Mouse (Mus musculus) heart, postnatal 36 days (tissue): ENCODE measurements at regions not wholly inside any gene's neighbourhood (a gene's known extent, or its start where the extent isn't known, plus 50 kb on each side); places are given as distances from the start of the nearest gene placed in this dataset.

Source experiments
- DNase-seq, 2 experiments: peaks; one replicate each; pipeline ENCODE4 v3.0.0; 2021 to 2022
- intact Hi-C: fragments of 180-260 bp; cut with DNase I; formaldehyde crosslinking; loops from one replicate; pipeline ENCODE4 v1.15.1; 2025

DNA sequence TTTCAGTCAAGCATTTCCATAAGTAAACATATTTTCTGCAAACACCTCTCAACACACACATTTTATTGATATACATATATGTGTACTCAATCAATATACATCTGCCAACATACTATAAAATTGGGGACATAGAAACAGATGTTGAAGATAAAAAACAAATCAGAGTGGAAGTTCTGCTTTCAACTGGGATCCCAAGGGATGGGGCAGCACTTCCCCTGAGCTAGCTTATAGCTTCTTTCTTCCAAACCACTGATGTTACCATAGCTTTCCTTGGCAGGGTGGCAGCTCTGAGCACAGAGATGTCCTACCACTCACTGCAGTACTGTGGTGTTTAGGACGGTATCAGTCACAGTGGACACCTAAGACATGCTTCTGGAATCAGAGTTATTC is 75.4 kb upstream of the Lnx1 start:
- intact Hi-C loops, result no loop called here

DNA sequence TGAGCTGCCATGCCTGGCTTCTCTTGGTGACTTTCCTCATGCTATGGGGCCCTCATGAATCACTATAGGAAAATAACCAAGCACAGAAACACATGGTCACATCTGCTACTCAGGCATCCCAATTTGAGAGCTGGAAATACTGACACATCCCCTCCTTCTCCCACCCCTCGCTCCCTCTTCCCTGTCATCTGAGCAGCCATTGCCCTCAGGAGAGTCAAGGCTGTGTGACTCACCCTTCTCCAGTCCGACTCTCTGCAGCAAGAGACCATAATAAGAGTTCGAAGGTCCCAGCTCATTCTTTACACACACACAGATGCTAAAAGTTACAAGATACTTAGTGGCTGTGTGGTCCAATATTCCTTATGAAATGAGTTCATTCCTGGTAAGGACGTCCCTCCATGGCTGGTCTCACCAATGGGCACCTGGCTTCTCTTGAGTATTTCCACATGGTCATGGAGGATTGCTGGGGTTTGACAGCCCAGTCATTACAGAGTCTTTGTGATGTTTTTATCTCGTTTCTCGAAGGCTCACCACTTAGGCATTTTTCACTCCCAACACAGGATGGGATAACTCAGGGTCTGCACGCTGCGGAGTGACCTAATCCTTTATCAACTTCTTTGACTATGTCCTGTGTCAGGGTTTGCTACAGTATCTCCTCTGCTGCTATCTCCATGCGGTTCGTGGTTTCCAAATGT is 74.8 kb upstream of the Lnx1 start:
- intact Hi-C loops, result no loop called here

More for the DNA sequence above, 75.4 kb upstream of the Lnx1 start:
- DNase-seq, result no peak

DNA sequence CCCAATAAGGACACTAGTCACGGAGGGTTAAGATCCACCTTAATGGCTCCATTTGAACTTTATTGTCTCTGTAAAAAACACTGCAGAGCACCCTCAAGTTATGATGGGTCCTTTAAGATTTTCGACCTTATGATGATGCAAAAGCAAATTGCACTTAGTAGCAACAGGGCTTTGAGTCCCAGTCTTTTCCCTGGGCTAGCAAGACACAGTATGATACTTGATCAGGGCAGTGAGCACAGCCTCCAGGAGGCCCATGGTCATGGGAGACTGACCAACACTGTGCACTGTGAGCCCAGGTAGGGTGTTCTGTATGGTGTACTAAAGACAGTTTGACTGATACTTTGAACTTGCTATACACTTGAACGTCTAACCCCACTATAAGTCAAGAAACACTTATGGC is 73.4 kb upstream of the Lnx1 start:
- no peak for DNase-seq
- intact Hi-C loops, result no loop called here

More for the DNA sequence above, 74.8 kb upstream of the Lnx1 start:
- no peak for DNase-seq

DNA sequence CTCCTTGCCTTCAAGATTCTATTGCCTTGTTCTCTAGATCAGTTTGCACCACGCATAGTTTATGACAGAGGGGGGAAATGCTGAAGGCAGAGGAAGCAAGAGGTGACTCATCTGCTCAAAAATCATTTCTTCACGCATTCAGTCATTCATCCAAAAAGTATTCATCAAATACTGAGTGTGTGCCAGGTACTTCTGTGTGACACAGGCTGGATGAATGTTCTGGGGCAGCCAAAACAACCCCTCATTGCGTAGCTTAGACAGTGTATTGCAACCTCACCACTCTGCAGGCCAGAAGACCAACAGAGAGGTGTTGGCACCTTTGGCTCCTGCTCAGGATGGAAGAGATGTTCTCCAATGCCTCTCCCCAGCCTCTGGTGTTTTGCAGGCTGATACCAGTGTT is 72.9 kb upstream of the Lnx1 start:
- intact Hi-C loops, result no loop called here
- no peak for DNase-seq

DNA sequence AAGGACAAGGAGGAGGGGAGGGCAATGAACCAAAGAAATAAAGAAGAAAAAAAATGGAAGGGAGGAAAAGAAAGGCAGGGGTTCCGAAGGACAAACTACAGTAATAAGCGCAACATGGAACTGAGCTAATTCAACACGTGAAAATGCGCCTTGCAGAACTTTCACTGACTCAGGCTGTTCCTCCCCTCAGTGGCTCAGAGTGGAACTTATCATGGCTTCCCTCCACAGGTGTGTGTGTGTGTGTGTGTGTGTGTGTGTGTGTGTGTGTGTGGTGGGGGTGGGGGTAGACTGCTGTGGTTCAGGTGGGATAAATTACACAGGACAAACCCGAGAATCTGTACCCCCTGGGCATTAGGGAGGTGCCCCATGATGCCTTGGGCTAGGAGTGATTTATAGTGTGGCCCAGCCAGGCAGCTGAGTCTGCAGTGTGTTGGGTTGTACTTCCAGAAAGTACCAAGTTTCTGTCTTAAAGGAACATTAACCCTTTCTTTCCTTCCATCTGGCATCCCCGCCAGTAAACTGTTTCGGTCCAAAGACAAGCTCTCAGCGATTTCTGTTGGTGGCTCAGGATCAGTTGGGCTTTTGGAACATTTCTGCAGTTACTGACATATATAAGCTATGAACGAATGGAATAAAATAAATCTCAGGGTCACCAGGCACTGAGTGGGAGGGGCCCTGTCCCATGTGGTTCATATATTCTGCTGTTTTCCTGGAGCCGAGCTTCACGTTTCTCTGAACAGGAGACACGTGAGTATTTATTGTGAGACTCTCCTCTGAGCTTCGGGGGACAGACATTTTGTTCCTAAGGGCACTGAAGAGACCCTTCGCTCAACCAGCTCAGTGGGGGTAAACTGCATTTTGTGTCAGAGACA is 71.1 kb upstream of the Lnx1 start:
- intact Hi-C loops, result no loop called here
- no peak for DNase-seq

DNA sequence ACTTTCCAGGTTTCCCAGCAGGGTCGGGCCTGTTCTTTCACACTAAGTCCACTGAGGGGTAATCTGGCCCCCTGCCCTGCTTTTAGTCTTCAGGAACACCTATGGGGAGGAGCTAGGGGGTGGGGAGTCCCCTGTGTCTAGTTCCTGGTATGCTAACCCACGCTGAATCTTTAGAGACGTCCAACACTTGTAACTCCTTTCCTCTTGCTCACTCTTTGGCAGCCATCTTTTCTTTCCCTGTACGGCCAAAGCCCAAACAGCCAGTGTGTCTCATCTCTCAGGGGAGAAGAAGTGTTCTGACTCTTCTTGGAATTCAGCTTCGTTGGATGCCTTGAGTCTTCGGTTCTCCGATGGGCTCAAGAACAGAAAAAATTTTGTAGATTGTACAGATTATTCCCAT is 68.4 kb upstream of the Lnx1 start:
- DNase-seq, result peak in 1 of 2 experiments; percentile 30
- intact Hi-C loops, result no loop called here

DNA sequence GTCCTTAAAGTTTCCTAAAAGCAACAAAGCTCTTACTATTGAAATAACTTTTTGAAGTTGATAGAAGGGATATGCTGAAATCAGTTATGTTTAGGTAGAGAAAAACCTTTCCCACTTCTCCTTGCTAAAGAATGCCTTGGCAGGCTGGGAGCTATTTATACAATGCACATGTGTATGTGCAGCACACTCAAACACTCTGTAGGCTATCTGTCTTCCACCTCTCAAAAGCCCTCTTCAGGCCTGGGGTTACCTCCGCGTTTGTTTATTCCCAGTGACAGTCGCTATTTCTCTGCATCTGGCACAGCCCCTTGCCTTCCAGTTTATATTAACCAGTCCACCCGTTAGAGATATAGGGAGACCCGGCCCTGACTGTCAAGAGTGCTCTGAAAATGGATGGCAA is 66.3 kb upstream of the Lnx1 start:
- intact Hi-C loops, result no loop called here
- DNase-seq, result no peak

DNA sequence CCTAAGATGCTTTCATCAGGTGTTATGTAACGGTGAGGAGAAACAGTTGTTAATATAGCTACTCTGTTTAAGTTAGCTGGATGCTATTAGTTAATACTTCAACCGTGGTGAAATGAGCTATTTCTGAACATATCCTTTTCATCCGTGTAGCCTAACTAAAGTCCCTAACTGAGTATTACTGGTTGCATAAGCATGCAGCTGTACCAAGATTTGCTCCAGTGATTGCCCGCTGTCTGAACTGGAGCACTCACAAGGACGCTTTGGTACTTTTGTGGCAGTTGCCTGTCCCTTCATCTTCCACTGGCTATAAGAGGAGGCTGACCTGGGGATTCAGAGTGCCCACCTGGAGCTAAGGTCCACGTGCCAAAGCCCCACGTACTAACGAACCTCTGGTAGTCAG is 65.3 kb upstream of the Lnx1 start:
- intact Hi-C loops, result no loop called here
- no peak for DNase-seq

DNA sequence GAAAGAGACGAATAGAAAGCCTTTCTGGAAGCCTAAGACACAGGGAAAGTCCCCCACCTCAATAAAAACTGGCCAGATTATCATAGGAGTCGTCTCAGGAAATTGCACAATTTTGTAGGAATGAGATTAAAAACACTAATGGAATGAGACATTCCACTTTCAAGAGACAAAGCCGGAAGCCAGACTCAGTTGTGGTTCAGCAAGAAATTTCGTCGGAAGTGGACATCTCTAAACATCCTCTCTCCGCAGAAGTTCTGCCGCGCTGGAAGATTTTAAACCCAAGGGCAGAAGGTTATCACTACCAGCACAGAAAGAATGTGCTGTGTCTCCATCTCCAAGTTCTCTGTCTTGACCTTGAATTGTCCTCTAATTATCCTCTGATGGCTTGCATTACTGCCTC is 63.5 kb upstream of the Lnx1 start:
- no peak for DNase-seq
- intact Hi-C loops, result no loop called here

DNA sequence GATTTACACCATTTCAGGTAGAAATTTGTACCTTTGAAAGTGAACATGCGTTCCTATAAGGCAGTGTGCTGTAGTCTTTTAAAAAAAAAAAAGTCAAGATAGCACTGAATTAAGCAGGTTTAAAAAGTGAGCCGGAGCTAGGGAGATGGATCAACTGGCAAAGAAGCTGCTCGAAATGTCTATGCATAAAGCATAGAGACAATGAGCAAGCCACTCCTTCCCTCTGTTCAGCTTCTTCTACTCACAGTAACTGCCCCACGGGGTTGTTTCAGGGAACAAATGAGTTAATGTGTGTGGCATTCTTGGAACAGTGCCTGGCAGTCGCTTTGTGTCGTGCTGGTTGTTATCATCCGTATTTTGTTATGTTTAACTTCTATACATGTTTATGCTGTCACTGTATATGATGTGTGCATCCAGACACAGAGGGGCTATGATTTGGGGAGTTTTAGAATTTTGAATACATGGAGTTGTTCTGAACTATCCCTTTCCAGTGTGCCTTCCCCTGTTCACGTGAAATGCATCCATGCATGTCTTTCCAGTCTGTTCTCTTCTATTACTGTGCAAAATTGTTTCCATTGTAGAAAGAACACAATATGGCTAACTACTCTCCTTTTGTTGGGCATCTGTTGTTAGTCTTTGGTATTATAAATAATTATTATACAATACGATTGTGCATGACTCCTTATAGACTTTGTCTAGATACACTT is 62.5 kb upstream of the Lnx1 start:
- intact Hi-C loops, result no loop called here
- no peak for DNase-seq

DNA sequence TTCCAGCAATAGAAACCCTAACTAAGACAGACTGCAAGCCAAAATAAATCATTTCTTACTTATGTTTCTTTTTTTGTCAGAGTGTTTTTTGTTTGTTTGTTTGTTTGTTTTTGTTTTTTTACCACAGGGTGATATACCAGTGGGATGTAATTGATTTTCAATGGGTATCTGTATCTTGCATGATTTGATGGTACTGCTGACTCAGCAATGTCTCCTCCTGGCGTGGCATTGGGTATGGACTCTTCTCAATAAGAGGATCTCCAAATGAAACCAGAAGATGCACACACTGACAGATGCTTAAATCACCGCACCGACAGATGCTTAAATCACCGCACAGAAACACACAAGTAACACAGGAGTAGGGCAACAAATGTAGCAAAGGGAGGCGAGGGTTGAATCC is 54.8 kb upstream of the Lnx1 start:
- DNase-seq, result no peak
- intact Hi-C loops, result no loop called here

DNA sequence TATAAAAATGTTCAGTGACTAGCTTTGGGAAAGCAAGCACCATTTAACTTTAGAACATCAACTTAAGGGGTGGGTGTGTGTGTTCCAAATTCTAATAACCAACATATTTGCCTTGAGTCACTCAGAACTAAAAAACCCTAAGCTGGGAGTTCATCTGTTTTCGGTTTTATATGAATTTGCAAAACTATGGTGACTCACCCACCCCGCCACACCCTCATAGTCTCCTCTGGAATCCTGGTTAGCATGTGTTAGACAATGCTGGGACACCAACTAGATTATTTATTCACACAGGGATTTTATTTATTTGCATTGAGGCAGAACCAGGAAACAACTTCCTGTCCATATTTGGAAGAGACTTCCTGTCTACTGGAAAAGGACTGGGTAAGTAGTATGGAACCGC is 50.2 kb upstream of the Lnx1 start:
- no peak for DNase-seq

More for the DNA sequence above, 50.2 kb upstream of the Lnx1 start:
- intact Hi-C loops, result no loop called here
